Mouse (Mus musculus) cortical plate, adult 2 months (tissue): Measurements from ENCODE around the gene Rfx5.

Experiments
- CTCF ChIP-seq: fragments of 200-500 bp; IDR thresholded peaks from 2 replicates; pipeline ENCODE4 v1.5.1; 2011; ENCODE audit warnings: mild to moderate bottlenecking, control low read depth, low read length; ENCODE audit not compliant: insufficient read depth; ENCODE audit errors: extremely low read depth
- POLR2A ChIP-seq: fragments of 200-500 bp; IDR thresholded peaks from 2 replicates; pipeline ENCODE4 v1.6.1; 2011; ENCODE audit warnings: mild to moderate bottlenecking, low read length, control low read depth; ENCODE audit not compliant: insufficient read depth; ENCODE audit errors: extremely low read depth

GRCm38 (mm10) chr3:94964989-94965388 is 11.1 kb downstream of the Rfx5 start:
- TF ChIP-seq CTCF (no peak), POLR2A (no peak)
